Mouse (Mus musculus): ENCODE measurements at regions not wholly inside any gene's neighbourhood (a gene's known extent, or its start where the extent isn't known, plus 50 kb on each side); places are given as distances from the start of the nearest gene placed in this dataset.

DNA sequence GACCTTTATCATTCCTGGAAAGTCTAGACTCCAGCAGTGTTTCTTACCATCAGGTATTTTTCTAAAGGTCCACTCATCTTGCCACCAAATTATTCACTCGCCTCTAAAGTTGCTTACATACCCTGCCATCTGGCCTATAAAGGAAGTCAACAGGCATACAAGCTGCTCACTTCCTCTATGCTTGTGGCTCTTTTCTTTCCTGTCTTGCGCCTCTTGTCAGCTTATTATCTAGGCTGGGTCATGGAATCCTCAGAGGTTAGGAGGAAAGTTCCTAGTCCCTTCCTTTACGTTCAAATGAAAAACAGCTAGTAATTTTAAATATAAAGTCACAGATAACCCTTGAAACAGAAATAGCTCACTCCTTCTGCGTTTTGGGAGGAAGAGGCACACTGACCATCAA is 97.9 kb downstream of the Lipi start:
- Histone ChIP-seq H3K9me3 (ENCODE audit: control insufficient read depth, low read depth, low read length) (no peaks in the 10 kb centered on the region), H3K27me3 (ENCODE audit: control insufficient read depth, insufficient read depth, low read length) (no peaks in the 10 kb centered on the region), H3K9ac (replicated peaks; ENCODE audit: low read depth, low read length) (no peak overlapping the region), H3K4me2 (replicated peaks; ENCODE audit: low read depth, low read length) (no peak overlapping the region), H3K4me3 (ENCODE audit: low read depth, low read length) (no peak overlapping the region), H3K27ac (ENCODE audit: low read length) (no peak overlapping the region), H3K36me3 (ENCODE audit: control insufficient read depth, insufficient read depth, low read length) (no peaks in the 10 kb centered on the region), H3K4me1 (ENCODE audit: control insufficient read depth, insufficient read depth, low read length) (no peaks in the 10 kb centered on the region)
- WGBS: 84% methylated on average over 4 of the region's 4 CpGs
- no peak for ATAC-seq (ENCODE audit: insufficient number of reproducible peaks, insufficient read depth, low FRiP score, low read depth)

DNA sequence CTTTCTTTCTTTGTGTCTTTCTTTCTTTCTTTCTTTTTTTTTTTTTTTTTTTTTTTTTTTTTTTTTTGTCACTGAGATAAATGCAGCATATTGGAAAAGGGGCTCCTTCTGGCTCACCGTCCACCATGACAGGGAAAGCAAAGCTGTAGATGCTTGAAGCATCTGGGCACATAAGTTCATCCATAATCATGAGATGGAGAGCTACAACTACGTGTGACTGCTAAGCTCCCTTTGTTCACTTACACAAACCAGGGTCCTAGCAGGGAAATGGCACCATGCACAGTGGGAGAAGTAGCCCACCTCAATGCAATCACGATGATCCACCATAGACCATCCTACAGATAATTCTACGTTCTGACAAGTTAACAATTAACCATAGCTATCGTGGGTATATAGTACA is 102.0 kb downstream of the Lipi start:
- ATAC-seq (ENCODE audit: insufficient number of reproducible peaks, insufficient read depth, low FRiP score, low read depth): no peak
- 87% methylated on average over 5 of the region's 5 CpGs for WGBS

DNA sequence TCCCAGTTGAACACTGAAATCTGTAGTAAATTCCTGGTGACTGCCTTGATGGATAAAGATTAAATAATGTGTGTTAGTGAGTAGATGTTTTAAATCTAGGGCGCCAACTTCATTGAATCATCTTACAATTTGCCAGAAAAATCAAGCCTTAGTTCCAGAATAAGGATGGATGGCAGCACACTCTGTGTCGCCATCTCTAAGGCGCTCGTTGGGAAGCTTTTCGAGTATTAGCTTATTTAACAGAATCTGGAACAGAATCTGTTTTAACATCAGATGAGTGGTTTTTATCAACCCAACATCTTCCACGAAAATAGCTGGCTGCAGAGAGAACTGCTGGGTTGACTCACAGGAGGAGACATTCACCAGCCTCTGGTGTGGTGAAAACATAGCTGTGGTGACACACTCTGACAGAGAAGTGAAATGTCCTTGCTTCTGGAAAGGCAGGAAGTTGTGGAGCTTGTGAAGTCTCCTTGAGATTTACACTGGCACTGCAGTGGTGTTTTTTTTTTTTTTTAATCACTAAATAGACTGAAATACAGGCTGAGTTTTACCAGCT is 120.4 kb downstream of the Lipi start:
- Histone ChIP-seq H3K4me2 (replicated peaks; ENCODE audit: low read depth, low read length) (no peak overlapping the region), H3K9me3 (ENCODE audit: control insufficient read depth, low read depth, low read length) (no peaks in the 10 kb centered on the region), H3K36me3 (ENCODE audit: control insufficient read depth, insufficient read depth, low read length) (no peaks in the 10 kb centered on the region), H3K27ac (ENCODE audit: low read length) (no peak overlapping the region), H3K9ac (replicated peaks; ENCODE audit: low read depth, low read length) (no peak overlapping the region), H3K27me3 (ENCODE audit: control insufficient read depth, insufficient read depth, low read length) (no peaks in the 10 kb centered on the region), H3K4me3 (ENCODE audit: low read depth, low read length) (no peak overlapping the region), H3K4me1 (ENCODE audit: control insufficient read depth, insufficient read depth, low read length) (no peaks in the 10 kb centered on the region)
- ATAC-seq (ENCODE audit: insufficient number of reproducible peaks, insufficient read depth, low FRiP score, low read depth): no peak
- 79% methylated on average over 6 of the region's 6 CpGs for whole genome bisulfite sequencing

More for the DNA sequence above, 102.0 kb downstream of the Lipi start:
- no peaks in the 10 kb centered on the region for H3K27me3 ChIP-seq (ENCODE audit: control insufficient read depth, insufficient read depth, low read length)
- no peak overlapping the region for H3K27ac ChIP-seq (ENCODE audit: low read length)
- H3K36me3 ChIP-seq (ENCODE audit: control insufficient read depth, insufficient read depth, low read length): no peaks in the 10 kb centered on the region
- no peaks in the 10 kb centered on the region for H3K9me3 ChIP-seq (ENCODE audit: control insufficient read depth, low read depth, low read length)
- H3K4me1 ChIP-seq (ENCODE audit: control insufficient read depth, insufficient read depth, low read length): no peaks in the 10 kb centered on the region
- no peak overlapping the region for H3K4me2 ChIP-seq (replicated peaks; ENCODE audit: low read depth, low read length)
- no peak overlapping the region for H3K9ac ChIP-seq (replicated peaks; ENCODE audit: low read depth, low read length)
- H3K4me3 ChIP-seq (ENCODE audit: low read depth, low read length): no peak overlapping the region

DNA sequence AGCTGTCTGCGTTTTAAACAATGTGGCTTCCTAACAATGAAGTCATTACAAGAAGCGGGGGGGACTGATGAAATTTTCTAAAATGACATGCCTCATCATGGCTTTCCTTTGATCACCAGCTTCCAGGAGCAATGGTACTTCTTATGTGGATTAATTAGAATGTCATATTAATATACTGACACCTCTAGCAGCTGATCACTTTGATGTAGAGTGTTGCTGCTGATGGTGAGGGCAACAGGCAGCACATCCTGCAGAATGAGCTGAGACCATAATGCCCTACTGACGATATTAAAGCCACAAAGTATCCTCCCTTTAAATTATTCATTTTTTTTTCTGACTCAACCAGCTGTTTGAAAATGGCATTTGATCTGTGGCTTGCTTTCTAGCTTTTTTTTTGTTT is 123.7 kb downstream of the Lipi start:
- Histone ChIP-seq H3K4me2 (replicated peaks; ENCODE audit: low read depth, low read length) (no peak overlapping the region), H3K9ac (replicated peaks; ENCODE audit: low read depth, low read length) (no peak overlapping the region), H3K9me3 (ENCODE audit: control insufficient read depth, low read depth, low read length) (no peaks in the 10 kb centered on the region), H3K27ac (ENCODE audit: low read length) (no peak overlapping the region), H3K4me3 (ENCODE audit: low read depth, low read length) (no peak overlapping the region), H3K27me3 (ENCODE audit: control insufficient read depth, insufficient read depth, low read length) (no peaks in the 10 kb centered on the region), H3K36me3 (ENCODE audit: control insufficient read depth, insufficient read depth, low read length) (no peaks in the 10 kb centered on the region), H3K4me1 (ENCODE audit: control insufficient read depth, insufficient read depth, low read length) (no peaks in the 10 kb centered on the region)
- ATAC-seq (ENCODE audit: insufficient number of reproducible peaks, insufficient read depth, low FRiP score, low read depth): no peak
- WGBS: 82% methylated on average over 3 of the region's 3 CpGs

DNA sequence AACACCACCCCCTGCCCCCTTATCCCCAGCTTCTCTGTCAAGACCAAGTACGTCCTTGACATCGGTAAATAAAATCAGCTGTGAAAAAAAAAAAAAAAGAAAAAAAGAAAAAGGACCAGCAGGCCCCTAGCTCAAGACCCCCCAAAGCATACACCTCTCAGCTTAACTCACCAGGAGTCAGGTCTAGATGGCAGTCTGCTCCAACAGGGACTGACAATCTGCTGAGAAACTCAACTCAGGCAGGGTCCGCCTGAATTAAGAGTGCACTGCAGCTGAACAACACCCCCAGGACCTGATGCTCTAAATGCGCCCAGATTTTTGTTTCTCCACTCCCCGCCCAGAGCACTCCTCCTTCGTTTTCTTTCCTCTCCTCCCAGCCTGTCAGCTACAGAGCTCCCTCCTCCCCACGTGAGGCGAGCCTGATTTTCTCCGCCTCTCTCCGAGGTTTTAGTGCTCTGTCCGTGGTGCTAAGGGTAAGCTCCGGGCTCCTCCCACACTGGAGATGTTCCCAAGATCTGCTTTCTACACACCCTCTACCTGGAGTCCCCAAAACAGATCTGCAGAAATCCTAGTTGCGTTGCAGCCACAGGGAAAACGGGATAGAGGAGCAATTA is 138.9 kb downstream of the Lipi start:
- Histone ChIP-seq H3K4me2 (replicated peaks; ENCODE audit: low read depth, low read length) (peak overlapping the region; percentile 20), H3K9me3 (ENCODE audit: control insufficient read depth, low read depth, low read length) (no peaks in the 10 kb centered on the region), H3K36me3 (ENCODE audit: control insufficient read depth, insufficient read depth, low read length) (no peaks in the 10 kb centered on the region), H3K27ac (ENCODE audit: low read length) (no peak overlapping the region), H3K27me3 (ENCODE audit: control insufficient read depth, insufficient read depth, low read length) (no peaks in the 10 kb centered on the region), H3K9ac (replicated peaks; ENCODE audit: low read depth, low read length) (no peak overlapping the region), H3K4me1 (ENCODE audit: control insufficient read depth, insufficient read depth, low read length) (no peaks in the 10 kb centered on the region), H3K4me3 (ENCODE audit: low read depth, low read length) (no peak overlapping the region)
- ATAC-seq (ENCODE audit: insufficient number of reproducible peaks, insufficient read depth, low FRiP score, low read depth): 0 out of 2 replicates have a peak, but pooled peaks have one; percentile 63
- WGBS: 3% methylated on average over 14 of the region's 14 CpGs

DNA sequence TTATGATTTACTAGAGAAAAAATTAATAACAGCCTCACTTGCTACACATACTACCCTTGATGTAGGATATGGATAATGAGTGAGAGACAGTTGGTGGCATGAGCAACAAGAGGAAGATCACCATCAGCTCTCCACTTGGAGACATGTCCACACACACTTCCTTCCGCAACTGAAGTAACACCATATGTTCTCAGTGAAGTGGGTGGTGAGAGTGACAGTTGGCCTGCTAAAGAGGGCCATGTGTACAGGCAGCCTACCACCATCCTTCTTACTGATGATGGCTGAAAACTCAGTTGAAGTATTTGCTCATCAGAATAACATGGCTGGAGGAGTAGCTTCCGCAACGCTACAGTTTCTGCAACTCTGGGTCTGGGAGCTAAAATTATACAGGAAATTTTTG is 146.6 kb downstream of the Lipi start:
- 82% methylated on average over 3 of the region's 3 CpGs for WGBS
- Histone ChIP-seq H3K36me3 (ENCODE audit: control insufficient read depth, insufficient read depth, low read length) (no peaks in the 10 kb centered on the region), H3K4me1 (ENCODE audit: control insufficient read depth, insufficient read depth, low read length) (no peaks in the 10 kb centered on the region), H3K27me3 (ENCODE audit: control insufficient read depth, insufficient read depth, low read length) (no peaks in the 10 kb centered on the region), H3K9ac (replicated peaks; ENCODE audit: low read depth, low read length) (no peak overlapping the region), H3K4me2 (replicated peaks; ENCODE audit: low read depth, low read length) (no peak overlapping the region), H3K4me3 (ENCODE audit: low read depth, low read length) (no peak overlapping the region), H3K27ac (ENCODE audit: low read length) (no peak overlapping the region), H3K9me3 (ENCODE audit: control insufficient read depth, low read depth, low read length) (no peaks in the 10 kb centered on the region)
- no peak for ATAC-seq (ENCODE audit: insufficient number of reproducible peaks, insufficient read depth, low FRiP score, low read depth)

DNA sequence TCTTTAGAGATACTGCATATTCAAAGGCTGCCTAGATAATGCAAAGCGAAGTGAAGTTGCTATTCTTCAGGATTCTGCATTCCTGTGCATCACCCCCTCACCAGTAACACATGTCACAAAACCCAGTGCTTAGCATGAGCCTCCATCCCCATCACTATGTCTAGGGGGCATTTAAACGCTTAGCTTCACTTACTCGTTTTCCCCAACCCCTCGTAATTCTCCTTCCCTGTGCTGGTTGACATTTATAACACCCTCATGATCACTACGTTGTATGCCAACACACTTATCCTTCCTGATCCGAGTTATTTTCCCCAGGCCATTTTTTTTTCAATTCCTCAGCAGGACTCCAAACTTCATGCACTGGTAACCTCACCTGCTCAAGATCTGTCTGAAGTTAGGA is 152.6 kb downstream of the Lipi start:
- Histone ChIP-seq H3K9me3 (ENCODE audit: control insufficient read depth, low read depth, low read length) (no peaks in the 10 kb centered on the region), H3K27ac (ENCODE audit: low read length) (no peak overlapping the region), H3K36me3 (ENCODE audit: control insufficient read depth, insufficient read depth, low read length) (no peaks in the 10 kb centered on the region), H3K27me3 (ENCODE audit: control insufficient read depth, insufficient read depth, low read length) (no peaks in the 10 kb centered on the region), H3K4me3 (ENCODE audit: low read depth, low read length) (no peak overlapping the region), H3K9ac (replicated peaks; ENCODE audit: low read depth, low read length) (no peak overlapping the region), H3K4me1 (ENCODE audit: control insufficient read depth, insufficient read depth, low read length) (no peaks in the 10 kb centered on the region), H3K4me2 (replicated peaks; ENCODE audit: low read depth, low read length) (no peak overlapping the region)
- ATAC-seq (ENCODE audit: insufficient number of reproducible peaks, insufficient read depth, low FRiP score, low read depth): no peak
- WGBS: 64% methylated on average over 6 of the region's 6 CpGs

DNA sequence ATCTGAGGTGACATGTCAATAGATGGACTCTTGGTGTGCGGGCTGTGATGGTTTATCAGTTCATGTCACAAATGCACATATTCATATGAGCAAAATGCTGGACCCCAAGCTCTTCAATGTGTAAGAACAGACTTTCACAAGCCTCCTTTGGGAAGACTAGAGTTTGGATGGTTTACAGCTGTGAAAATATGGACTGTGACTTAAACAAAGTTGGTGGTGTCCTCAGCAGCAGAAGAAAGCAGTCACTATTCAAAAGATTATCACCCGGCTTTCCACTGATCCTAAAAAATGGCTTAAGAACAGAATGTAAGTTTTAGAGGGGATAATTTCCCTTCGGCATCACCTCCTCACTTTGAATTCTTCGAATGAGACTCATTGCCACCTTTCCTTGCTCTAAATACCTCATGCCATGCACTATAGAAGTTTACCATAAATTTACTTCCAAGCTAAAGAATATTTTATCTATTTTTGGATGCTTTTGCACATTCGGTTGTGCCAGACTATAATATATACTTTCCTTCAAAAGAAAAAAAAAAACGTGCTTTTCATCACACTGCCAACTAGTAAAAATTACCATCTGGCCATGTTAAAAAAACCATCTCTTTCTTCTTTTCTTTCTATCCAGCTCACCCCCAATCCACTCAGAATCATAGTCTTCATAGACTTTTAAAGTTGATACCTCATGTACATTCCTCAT is 201.2 kb downstream of the Lipi start:
- Histone ChIP-seq H3K36me3 (ENCODE audit: control insufficient read depth, insufficient read depth, low read length) (no peaks in the 10 kb centered on the region), H3K4me2 (replicated peaks; ENCODE audit: low read depth, low read length) (no peak overlapping the region), H3K27ac (ENCODE audit: low read length) (no peak overlapping the region), H3K9ac (replicated peaks; ENCODE audit: low read depth, low read length) (no peak overlapping the region), H3K4me1 (ENCODE audit: control insufficient read depth, insufficient read depth, low read length) (no peaks in the 10 kb centered on the region), H3K4me3 (ENCODE audit: low read depth, low read length) (no peak overlapping the region), H3K27me3 (ENCODE audit: control insufficient read depth, insufficient read depth, low read length) (no peaks in the 10 kb centered on the region), H3K9me3 (ENCODE audit: control insufficient read depth, low read depth, low read length) (no peaks in the 10 kb centered on the region)
- 77% methylated on average over 6 of the region's 6 CpGs for WGBS
- ATAC-seq (ENCODE audit: insufficient number of reproducible peaks, insufficient read depth, low FRiP score, low read depth): no peak

Measured in stomach, embryonic 14.5 days (tissue).